Mouse (Mus musculus) midbrain, embryonic 11.5 days (tissue): ENCODE measurements around the gene Erbb2. TPM values are rescaled to one million over a fixed set of nuclear protein-coding genes. Genes with fewer than 3 reads are reported as not detected.

Source experiments
- ATAC-seq: fragments of 200-750 bp; cut with Nextera tagmentation; 2 replicates; pipeline ENCODE4 v1.8.0; 2017; ENCODE audit warnings: moderate TSS enrichment, moderate library complexity; ENCODE audit not compliant: low FRiP score
- DNase-seq: peaks from one replicate; pipeline ENCODE4 v3.0.0; 2015; ENCODE audit warnings: low spot score; ENCODE audit errors: missing footprints
- H3K27ac ChIP-seq: fragments of 300-500 bp; sonication (generic); 2 replicates; pipeline ENCODE4 v1.5.1; 2014; ENCODE audit warnings: low read depth, low read length
- H3K27me3 ChIP-seq: fragments of 300-500 bp; sonication (generic); 2 replicates; pipeline ENCODE4 v1.6.1; 2014; ENCODE audit warnings: mild to moderate bottlenecking, low read length, moderate library complexity, mixed read lengths; ENCODE audit not compliant: control insufficient read depth, insufficient read depth
- H3K36me3 ChIP-seq: fragments of 300-500 bp; sonication (generic); 2 replicates; pipeline ENCODE4 v1.6.1; 2014; ENCODE audit warnings: mild to moderate bottlenecking, low read length, moderate library complexity, mixed read lengths; ENCODE audit not compliant: control insufficient read depth, insufficient read depth
- H3K4me1 ChIP-seq: fragments of 300-500 bp; sonication (generic); 2 replicates; pipeline ENCODE4 v1.6.1; 2014; ENCODE audit warnings: low read length; ENCODE audit not compliant: control insufficient read depth, insufficient read depth
- H3K4me2 ChIP-seq: fragments of 300-500 bp; sonication (generic); 2 replicates; pipeline ENCODE4 v1.6.1; 2014; ENCODE audit warnings: mild to moderate bottlenecking, moderate library complexity
- H3K4me3 ChIP-seq: fragments of 300-500 bp; sonication (generic); 2 replicates; pipeline ENCODE4 v1.5.1; 2014; ENCODE audit warnings: low read depth, low read length
- H3K9ac ChIP-seq: fragments of 300-500 bp; sonication (generic); 2 replicates; pipeline ENCODE4 v1.6.1; 2014; ENCODE audit warnings: low read length
- H3K9me3 ChIP-seq: fragments of 300-500 bp; sonication (generic); 2 replicates; pipeline ENCODE4 v1.6.1; 2016; ENCODE audit warnings: low read length; ENCODE audit not compliant: control insufficient read depth
- WGBS: fragments of 180-500 bp; shearing (Covaris S2); extraction: QIAGEN DNeasy Blood & Tissue Kit; methylation state at CpG from one replicate; pipeline ENCODE4 v1.1.7; 2014; 5-methylcytosine and 5-hydroxymethylcytosine counted together
- polyA plus RNA-seq: library from polyadenylated mRNA; unstranded; fragments of >200 nt; fragmentation: Nextera tagmentation; extraction: Ambion mirVana; gene quantifications from 2 replicates; pipeline ENCODE4 v1.2.1, GENCODE M21; 2014

Erbb2 gene
- polyA plus RNA-seq, 1 experiment from 2014 or later = 14.8 TPM

GRCm38 (mm10) chr11:98464516-98464915 is 52.2 kb downstream of the Erbb2 start:
- no peak overlapping the region for H3K27ac ChIP-seq
- H3K9ac ChIP-seq = no peak overlapping the region
- H3K36me3 ChIP-seq = no peaks in the 10 kb centered on the region
- H3K9me3 ChIP-seq = no peaks in the 10 kb centered on the region
- no peak for DNase-seq
- H3K4me3 ChIP-seq = no peak overlapping the region
- H3K4me1 ChIP-seq = no peaks in the 10 kb centered on the region
- ATAC-seq = no peak
- no peak overlapping the region for H3K4me2 ChIP-seq
- 86% methylated on average over 6 of the region's 6 CpGs for WGBS
- H3K27me3 ChIP-seq = peaks cover 7% of the 10 kb centered on the region

- Histone ChIP-seq H3K4me3 (no peak overlapping the region), H3K4me1 (0 out of 2 replicates have a peak, but pooled peaks cover 3% of the 10 kb centered on the region), H3K36me3 (no peaks in the 10 kb centered on the region), H3K9ac (no peak overlapping the region), H3K27me3 (no peaks in the 10 kb centered on the region), H3K9me3 (no peaks in the 10 kb centered on the region), H3K27ac (no peak overlapping the region), H3K4me2 (no peak overlapping the region)
- WGBS = 87% methylated on average over 22 of the region's 22 CpGs
- DNase-seq (peak; percentile 83), ATAC-seq (no peak)
Measured at GRCm38 (mm10) chr11:98469761-98470714, 57.8 kb downstream of the Erbb2 start.

GRCm38 (mm10) chr11:98470795-98471194 is 58.5 kb downstream of the Erbb2 start:
- Histone ChIP-seq H3K4me3 (no peak overlapping the region), H3K27me3 (no peaks in the 10 kb centered on the region), H3K9me3 (no peaks in the 10 kb centered on the region), H3K4me2 (no peak overlapping the region), H3K27ac (no peak overlapping the region), H3K36me3 (no peaks in the 10 kb centered on the region), H3K9ac (no peak overlapping the region), H3K4me1 (0 out of 2 replicates have a peak, but pooled peaks cover 3% of the 10 kb centered on the region)
- 80% methylated on average over 6 of the region's 6 CpGs for WGBS
- ATAC-seq = no peak
- peak; percentile 23 for DNase-seq

GRCm38 (mm10) chr11:98472696-98473095 is 60.4 kb downstream of the Erbb2 start:
- 35% methylated on average over 4 of the region's 4 CpGs for WGBS
- Histone ChIP-seq H3K9me3 (no peaks in the 10 kb centered on the region), H3K36me3 (no peaks in the 10 kb centered on the region), H3K27me3 (no peaks in the 10 kb centered on the region), H3K9ac (no peak overlapping the region), H3K4me2 (no peak overlapping the region), H3K4me1 (0 out of 2 replicates have a peak, but pooled peaks cover 3% of the 10 kb centered on the region), H3K27ac (no peak overlapping the region), H3K4me3 (no peak overlapping the region)
- peak; percentile 81 for DNase-seq
- no peak for ATAC-seq

- H3K9me3 ChIP-seq = no peaks in the 10 kb centered on the region
- no peak overlapping the region for H3K4me2 ChIP-seq
- H3K27ac ChIP-seq = no peak overlapping the region
- no peak for ATAC-seq
- DNase-seq = peak; percentile 70
- WGBS = 54% methylated on average over 8 of the region's 8 CpGs
- H3K4me3 ChIP-seq = no peak overlapping the region
- no peak overlapping the region for H3K9ac ChIP-seq
- H3K4me1 ChIP-seq = 0 out of 2 replicates have a peak, but pooled peaks cover 3% of the 10 kb centered on the region
- H3K27me3 ChIP-seq = no peaks in the 10 kb centered on the region
- no peaks in the 10 kb centered on the region for H3K36me3 ChIP-seq
Measured at GRCm38 (mm10) chr11:98473916-98474479, 61.7 kb downstream of the Erbb2 start.

- H3K36me3 ChIP-seq = no peaks in the 10 kb centered on the region
- H3K4me3 ChIP-seq = no peak overlapping the region
- ATAC-seq (no peak), DNase-seq (no peak)
- no peak overlapping the region for H3K9ac ChIP-seq
- no peaks in the 10 kb centered on the region for H3K9me3 ChIP-seq
- H3K27ac ChIP-seq = no peak overlapping the region
- no peak overlapping the region for H3K4me2 ChIP-seq
- H3K27me3 ChIP-seq = no peaks in the 10 kb centered on the region
- H3K4me1 ChIP-seq = 0 out of 2 replicates have a peak, but pooled peaks cover 3% of the 10 kb centered on the region
- WGBS = 91% methylated on average over 11 of the region's 11 CpGs
Measured at GRCm38 (mm10) chr11:98474967-98475366, 62.7 kb downstream of the Erbb2 start.

GRCm38 (mm10) chr11:98475630-98476433 is 63.6 kb downstream of the Erbb2 start:
- H3K27ac ChIP-seq = no peak overlapping the region
- 0 out of 2 replicates have a peak, but pooled peaks cover 3% of the 10 kb centered on the region for H3K4me1 ChIP-seq
- 90% methylated on average over 9 of the region's 9 CpGs for whole genome bisulfite sequencing
- no peaks in the 10 kb centered on the region for H3K36me3 ChIP-seq
- H3K9me3 ChIP-seq = no peaks in the 10 kb centered on the region
- no peak overlapping the region for H3K9ac ChIP-seq
- no peaks in the 10 kb centered on the region for H3K27me3 ChIP-seq
- H3K4me3 ChIP-seq = no peak overlapping the region
- H3K4me2 ChIP-seq = no peak overlapping the region
- ATAC-seq = no peak
- peak; percentile 51 for DNase-seq

GRCm38 (mm10) chr11:98476434-98476807 is 64.2 kb downstream of the Erbb2 start:
- H3K36me3 ChIP-seq = no peaks in the 10 kb centered on the region
- peak; percentile 8 for DNase-seq

More at GRCm38 (mm10) chr11:98476434-98476807, 64.2 kb downstream of the Erbb2 start:
- Histone ChIP-seq H3K27me3 (no peaks in the 10 kb centered on the region), H3K4me2 (no peak overlapping the region), H3K27ac (no peak overlapping the region), H3K4me3 (no peak overlapping the region), H3K9me3 (no peaks in the 10 kb centered on the region), H3K4me1 (0 out of 2 replicates have a peak, but pooled peaks cover 3% of the 10 kb centered on the region), H3K9ac (no peak overlapping the region)
- no peak for ATAC-seq
- 85% methylated on average over 4 of the region's 4 CpGs for WGBS
